Mouse (Mus musculus) right cerebral cortex, postnatal 25 days (tissue): ENCODE measurements around the gene Tmem254a.
"Not testable (repeated sequence)": the region's sequence is repeated elsewhere in the genome, so short reads cannot be mapped to it uniquely, and the experiment has no call there.

Experiments
- DNase-seq: peaks from one replicate; pipeline ENCODE4 v3.0.0; 2022

Tmem254a gene

GRCm38 (mm10) chr14:25927562-25927881 is at the start of gene Tmem254a:
Tmem254a (minus strand) TSS chr14:25927672.
- not testable (repeated sequence) for DNase-seq

GRCm38 (mm10) chr14:25957861-25958260 is 30.4 kb upstream of the Tmem254a start:
- not testable (repeated sequence) for DNase-seq

GRCm38 (mm10) chr14:25938004-25938403 is 10.5 kb upstream of the Tmem254a start, which contains the start of gene Cphx1:
Cphx1 (plus strand) TSS chr14:25938304.
- not testable (repeated sequence) for DNase-seq

- DNase-seq = not testable (repeated sequence)
Observed at GRCm38 (mm10) chr14:25936867-25937630, 9.6 kb upstream of the Tmem254a start.

GRCm38 (mm10) chr14:25926814-25927561 is 484 bp downstream of the Tmem254a start:
- DNase-seq = not testable (repeated sequence)

GRCm38 (mm10) chr14:25918427-25919170 is 8.9 kb downstream of the Tmem254a start:
- not testable (repeated sequence) for DNase-seq

GRCm38 (mm10) chr14:25908976-25909375 is 18.5 kb downstream of the Tmem254a start:
- not testable (repeated sequence) for DNase-seq

GRCm38 (mm10) chr14:25907272-25907671 is 20.2 kb downstream of the Tmem254a start:
- not testable (repeated sequence) for DNase-seq

- DNase-seq = peak; percentile 3
Observed at GRCm38 (mm10) chr14:25905243-25905642, 22.2 kb downstream of the Tmem254a start.

GRCm38 (mm10) chr14:25903000-25903399 is 24.5 kb downstream of the Tmem254a start, which contains the start of gene Plac9a:
Plac9a (minus strand) TSS chr14:25903100.
- not testable (repeated sequence) for DNase-seq

- DNase-seq = not testable (repeated sequence)
Observed at GRCm38 (mm10) chr14:25895686-25896085, 31.8 kb downstream of the Tmem254a start.

GRCm38 (mm10) chr14:25894566-25894965 is 32.9 kb downstream of the Tmem254a start:
- DNase-seq = not testable (repeated sequence)

GRCm38 (mm10) chr14:25885886-25886285 is 41.6 kb downstream of the Tmem254a start:
- DNase-seq = not testable (repeated sequence)

GRCm38 (mm10) chr14:25881769-25882168 is 45.7 kb downstream of the Tmem254a start:
- DNase-seq = not testable (repeated sequence)

GRCm38 (mm10) chr14:25876640-25877039 is 50.8 kb downstream of the Tmem254a start:
- not testable (repeated sequence) for DNase-seq
